Mouse (Mus musculus): ENCODE results near the gene Foxi3. TPM values are rescaled to one million over a fixed set of nuclear protein-coding genes. Genes with fewer than 3 reads are reported as not detected.

Gene Foxi3
- polyA plus RNA-seq, 1 experiment from 2014 or later = 0.37 TPM

Other genes with a start within 250 kb of the Foxi3 start
- gene Rpia, start 164.3 kb upstream of the Foxi3 start, polyA plus RNA-seq (2016; fragmentation: Nextera tagmentation; extraction: Ambion mirVana) = 2.3 TPM in 2 replicates
- 7.7 and 9.0 TPM in 2 replicates for gene Eif2ak3, start 112.0 kb upstream of the Foxi3 start, polyA plus RNA-seq (2016; fragmentation: Nextera tagmentation; extraction: Ambion mirVana)
- gene Tex37, start 37.6 kb upstream of the Foxi3 start, polyA plus RNA-seq (2016; fragmentation: Nextera tagmentation; extraction: Ambion mirVana) = 0.19 TPM in 1 of 2 replicates, not detected in the other
- 5.3 TPM in 2 replicates for gene Thnsl2, start 187.9 kb downstream of the Foxi3 start, polyA plus RNA-seq (2016; fragmentation: Nextera tagmentation; extraction: Ambion mirVana)
- not detected in 2 replicates for gene Fabp1, start 243.3 kb downstream of the Foxi3 start, polyA plus RNA-seq (2016; fragmentation: Nextera tagmentation; extraction: Ambion mirVana)

All from embryonic facial prominence, embryonic 10.5 days (tissue).